Mouse (Mus musculus) forelimb bud, embryonic 11.5 days (tissue): ENCODE measurements around the gene Slc29a3.
"Not testable (repeated sequence)": the region's sequence is repeated elsewhere in the genome, so short reads cannot be mapped to it uniquely, and the experiment has no call there.

Experiments
- DNase-seq: peaks from one replicate; pipeline ENCODE4 v3.0.0-alpha.2; 2012; ENCODE audit warnings: low read depth, low spot score

The Slc29a3 gene

GRCm38 (mm10) chr10:60727301-60727700 is 25.3 kb downstream of the Slc29a3 start:
- DNase-seq, result no peak

DNA sequence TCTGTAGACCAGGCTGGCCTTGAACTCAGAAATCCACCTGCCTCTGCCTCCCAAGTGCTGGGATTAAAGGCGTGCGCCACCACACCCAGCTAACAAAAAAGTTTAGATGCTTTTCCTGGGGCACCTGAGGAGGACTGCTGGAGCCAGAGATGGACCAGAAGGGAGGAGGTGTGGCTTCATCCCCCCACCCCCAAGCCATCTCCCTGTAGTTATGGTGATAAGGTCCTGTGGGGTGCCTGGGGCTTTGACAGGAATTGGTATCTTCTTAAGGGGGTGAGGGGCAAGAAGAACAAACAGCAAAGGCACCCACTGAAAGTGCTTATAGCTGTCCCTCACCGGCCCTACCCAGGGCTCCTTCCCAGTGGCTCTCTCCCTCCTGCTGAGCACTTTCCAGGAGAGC is 25.7 kb downstream of the Slc29a3 start:
- DNase-seq, result no peak

DNA sequence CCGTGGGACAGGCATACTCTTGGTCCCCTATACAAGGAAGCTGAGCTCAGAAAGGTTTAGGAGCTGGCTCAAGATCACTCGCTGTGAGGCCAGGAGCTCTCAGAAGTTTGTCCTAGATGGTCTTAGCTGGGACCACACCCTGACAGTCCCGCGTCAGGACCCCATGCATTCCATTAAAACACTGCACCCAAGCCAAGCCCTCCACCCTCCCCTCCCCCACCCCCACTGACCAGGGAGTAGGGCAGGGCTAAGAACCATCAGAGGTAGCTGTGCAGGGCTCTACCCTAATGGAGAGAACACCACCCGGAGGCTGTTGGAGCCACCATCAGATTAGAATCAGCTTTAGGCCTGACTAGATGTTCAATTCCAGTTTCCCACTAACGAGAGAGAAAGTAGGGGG is 28.1 kb downstream of the Slc29a3 start:
- DNase-seq, result no peak

DNA sequence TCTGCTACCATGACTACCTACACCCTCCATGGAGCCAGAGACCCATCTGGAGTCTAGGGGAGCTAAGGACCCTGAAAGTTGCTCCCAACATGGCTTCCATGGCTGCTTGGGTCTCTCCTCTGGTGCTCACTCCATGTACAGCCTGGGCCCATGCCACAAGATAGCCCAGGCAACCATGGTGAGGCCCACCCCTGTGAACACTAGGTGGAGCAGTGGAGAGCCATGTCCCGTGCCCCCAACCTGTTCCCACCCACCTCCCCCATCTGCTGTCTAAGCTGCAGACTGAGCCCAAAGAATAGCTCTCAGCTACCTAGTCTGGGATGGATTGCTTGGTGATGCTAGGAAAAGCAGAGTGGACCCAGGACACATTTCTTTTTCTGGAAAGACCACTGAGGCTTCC is 29.2 kb downstream of the Slc29a3 start:
- no peak for DNase-seq

DNA sequence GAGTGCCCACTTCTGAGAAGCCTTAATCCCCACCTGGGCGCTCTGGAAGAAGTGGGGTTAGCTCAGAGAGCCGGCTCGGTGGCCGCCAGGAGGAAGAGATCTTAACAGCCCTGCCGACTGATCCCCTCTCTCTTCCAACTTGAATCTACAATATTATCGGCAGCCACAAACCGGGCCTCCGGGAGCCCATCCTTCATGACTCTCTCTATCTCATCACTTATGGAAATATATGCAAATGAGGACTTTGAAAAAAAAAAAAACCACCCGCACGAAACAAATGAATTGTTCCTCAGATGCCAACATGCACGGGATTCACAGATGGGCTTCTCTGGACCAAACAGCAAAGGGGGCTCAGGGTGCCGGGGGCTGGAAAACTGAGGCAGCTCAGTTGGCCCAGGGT is 31.0 kb downstream of the Slc29a3 start:
- no peak for DNase-seq

DNA sequence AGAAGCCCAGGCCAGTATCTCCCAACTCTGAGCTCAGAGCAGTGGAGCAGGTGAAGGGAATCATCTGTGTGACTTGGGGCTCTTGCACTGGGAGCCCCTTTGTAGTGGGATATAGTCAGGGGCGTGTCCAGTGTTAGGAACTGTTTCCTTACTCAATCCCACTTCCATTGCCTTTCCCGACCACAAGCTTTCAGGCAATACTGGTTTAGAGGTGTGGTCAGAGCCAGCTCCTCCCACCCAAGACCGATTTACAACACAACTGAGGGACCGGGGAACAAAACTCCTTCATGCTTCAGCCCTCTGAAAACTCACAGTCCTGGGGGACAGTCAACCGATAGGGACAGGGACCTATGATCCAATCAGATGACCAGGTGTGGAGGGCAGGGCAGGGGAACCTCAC is 32.1 kb downstream of the Slc29a3 start:
- no peak for DNase-seq

- no peak for DNase-seq
Observed at GRCm38 (mm10) chr10:60718491-60718890, 34.1 kb downstream of the Slc29a3 start.

DNA sequence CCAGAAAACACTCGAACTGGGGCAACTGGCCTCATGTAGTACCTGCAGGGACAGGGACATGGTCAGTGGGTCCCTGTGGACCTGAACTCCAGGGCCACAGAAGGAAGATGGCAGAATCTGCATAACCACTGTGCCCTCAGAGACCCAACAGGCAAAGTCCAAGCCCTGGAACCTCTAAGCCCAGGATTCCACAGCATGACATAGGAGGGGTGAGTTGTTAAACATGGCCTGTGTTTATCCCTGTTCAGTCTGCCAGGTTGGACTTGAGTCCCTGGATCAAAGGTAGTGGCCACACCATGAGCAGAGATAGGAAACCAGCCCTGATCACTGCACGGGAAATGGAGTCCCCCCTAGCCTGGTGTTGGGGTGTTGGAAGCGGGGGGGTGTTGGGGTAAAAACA is 36.1 kb downstream of the Slc29a3 start:
- DNase-seq, result no peak

DNA sequence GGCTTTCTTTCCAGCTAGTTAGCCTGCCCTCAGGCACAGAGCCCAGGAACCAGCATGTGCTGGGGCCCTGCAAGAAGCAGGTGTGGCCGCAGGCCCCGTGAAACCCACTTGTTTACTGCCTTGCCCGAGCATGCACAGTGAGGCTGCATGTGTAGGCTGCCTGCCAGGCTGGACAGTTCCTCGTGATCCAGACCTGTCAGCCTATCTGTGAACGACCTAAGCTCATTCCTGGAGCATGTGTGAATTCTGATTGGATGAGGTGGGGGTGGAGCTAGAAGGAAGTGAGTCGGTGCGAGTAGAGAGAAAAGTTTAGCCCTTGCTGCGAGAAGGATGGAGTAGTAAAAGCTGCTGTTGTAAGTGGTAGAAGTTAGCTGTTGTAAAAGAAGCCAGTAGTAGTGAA is 40.3 kb downstream of the Slc29a3 start:
- DNase-seq, result not testable (repeated sequence)

GRCm38 (mm10) chr10:60708837-60709236 is 43.8 kb downstream of the Slc29a3 start:
- DNase-seq, result no peak

- no peak for DNase-seq
Observed at GRCm38 (mm10) chr10:60706268-60706667, 46.3 kb downstream of the Slc29a3 start.

DNA sequence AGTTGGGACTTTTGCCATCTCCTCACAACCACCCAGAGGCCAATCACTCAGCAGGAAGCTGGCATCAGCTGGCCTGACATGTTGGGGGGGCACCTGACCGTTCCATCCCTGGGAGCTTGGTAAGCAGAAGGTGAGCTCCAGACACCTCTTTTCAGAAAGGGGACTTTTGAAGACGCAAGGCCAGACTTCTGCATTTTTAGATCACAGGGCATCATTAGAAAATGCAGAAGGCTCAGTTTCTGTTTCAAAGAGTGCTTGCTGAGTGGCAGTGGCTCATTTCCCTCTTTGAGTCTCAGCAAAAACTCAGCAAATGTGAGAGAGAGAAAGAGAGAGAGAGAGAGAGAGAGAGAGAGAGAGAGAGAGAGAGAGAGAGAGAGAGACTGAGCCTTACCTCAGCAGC is 47.5 kb downstream of the Slc29a3 start:
- no peak for DNase-seq

- DNase-seq, result no peak
Observed at GRCm38 (mm10) chr10:60697775-60698174, 54.8 kb downstream of the Slc29a3 start.

GRCm38 (mm10) chr10:60696975-60697374 is 55.6 kb downstream of the Slc29a3 start:
- peak; percentile 55 for DNase-seq

DNA sequence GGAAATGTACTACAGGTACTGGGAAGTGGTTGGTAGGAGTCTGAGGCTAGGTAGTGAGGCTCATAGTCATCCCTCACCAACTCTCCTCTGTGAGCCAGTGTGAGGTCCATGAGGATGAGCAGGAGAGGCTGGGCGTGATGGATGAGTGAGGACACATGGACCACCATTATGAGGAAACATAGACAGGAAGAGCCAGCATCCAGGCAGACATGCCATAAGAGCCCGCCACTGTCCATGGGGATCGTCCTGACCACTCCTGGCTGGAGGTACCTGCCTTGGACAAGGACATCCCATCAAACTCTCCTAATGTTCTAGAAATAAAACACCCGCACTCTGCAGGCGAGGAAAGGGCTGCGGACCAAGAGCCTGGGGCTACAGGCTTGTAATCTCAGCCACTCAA is 56.2 kb downstream of the Slc29a3 start, which contains the start of gene Cdh23:
Gene Cdh23 (minus strand): TSS at position 101 of the 400 bp plus-strand sequence.
- no peak for DNase-seq

DNA sequence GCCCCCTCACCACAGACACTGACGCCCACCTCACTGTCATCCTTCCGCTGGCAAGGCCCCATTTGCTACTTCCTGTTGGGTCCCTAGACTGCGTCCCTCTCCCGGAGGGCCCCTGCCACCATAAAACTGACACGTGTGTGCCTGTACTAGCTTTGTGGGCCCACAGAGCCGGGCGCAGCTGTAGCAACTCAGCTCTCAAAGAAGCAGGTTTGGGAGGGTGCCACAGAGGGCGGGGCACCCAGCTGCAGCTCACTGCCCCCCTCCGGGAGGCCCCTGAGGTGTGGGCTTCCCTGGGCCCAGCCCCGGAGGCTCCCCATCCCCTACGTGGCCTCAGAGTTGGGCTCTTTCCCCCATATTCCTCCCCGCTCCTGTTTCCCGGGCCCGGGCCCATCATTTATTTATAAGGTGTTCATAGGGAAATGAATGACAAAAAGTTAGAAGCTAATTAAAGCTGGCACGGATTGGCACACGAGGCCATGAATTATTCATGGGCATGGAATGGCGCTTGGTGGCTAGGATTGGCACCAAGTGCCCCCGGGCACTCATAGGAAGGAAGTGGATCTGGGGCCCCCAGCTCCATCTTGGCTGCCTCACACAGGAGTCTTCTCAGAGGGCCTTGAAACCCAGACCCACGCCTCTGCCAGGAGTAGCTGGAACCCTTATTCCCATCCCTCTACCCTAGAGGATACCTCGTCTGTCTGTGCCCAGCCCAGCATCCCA is 60.8 kb downstream of the Slc29a3 start:
- no peak for DNase-seq

- no peak for DNase-seq
Observed at GRCm38 (mm10) chr10:60690960-60691359, 61.6 kb downstream of the Slc29a3 start.

- DNase-seq, result no peak
Observed at GRCm38 (mm10) chr10:60689396-60689795, 63.2 kb downstream of the Slc29a3 start.

- peak; percentile 48 for DNase-seq
Observed at GRCm38 (mm10) chr10:60687011-60687776, 65.4 kb downstream of the Slc29a3 start.

DNA sequence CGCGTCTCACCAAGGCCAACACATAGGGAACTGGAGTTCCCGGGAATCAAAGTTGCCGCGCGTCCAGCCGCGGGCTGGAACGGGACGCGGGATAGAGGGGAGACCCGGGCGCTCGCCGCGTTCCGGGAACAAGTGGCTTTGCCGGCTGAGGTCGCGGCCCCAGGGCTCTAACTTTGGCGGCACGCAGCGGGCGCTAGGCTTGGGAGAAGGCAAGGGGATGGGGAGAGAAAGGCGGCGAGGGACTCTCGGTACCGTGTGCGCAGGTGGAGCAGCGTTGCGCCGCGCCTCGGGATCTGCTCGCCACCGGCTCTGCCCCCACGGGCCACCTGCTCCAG is 66.0 kb downstream of the Slc29a3 start:
- DNase-seq, result no peak

DNA sequence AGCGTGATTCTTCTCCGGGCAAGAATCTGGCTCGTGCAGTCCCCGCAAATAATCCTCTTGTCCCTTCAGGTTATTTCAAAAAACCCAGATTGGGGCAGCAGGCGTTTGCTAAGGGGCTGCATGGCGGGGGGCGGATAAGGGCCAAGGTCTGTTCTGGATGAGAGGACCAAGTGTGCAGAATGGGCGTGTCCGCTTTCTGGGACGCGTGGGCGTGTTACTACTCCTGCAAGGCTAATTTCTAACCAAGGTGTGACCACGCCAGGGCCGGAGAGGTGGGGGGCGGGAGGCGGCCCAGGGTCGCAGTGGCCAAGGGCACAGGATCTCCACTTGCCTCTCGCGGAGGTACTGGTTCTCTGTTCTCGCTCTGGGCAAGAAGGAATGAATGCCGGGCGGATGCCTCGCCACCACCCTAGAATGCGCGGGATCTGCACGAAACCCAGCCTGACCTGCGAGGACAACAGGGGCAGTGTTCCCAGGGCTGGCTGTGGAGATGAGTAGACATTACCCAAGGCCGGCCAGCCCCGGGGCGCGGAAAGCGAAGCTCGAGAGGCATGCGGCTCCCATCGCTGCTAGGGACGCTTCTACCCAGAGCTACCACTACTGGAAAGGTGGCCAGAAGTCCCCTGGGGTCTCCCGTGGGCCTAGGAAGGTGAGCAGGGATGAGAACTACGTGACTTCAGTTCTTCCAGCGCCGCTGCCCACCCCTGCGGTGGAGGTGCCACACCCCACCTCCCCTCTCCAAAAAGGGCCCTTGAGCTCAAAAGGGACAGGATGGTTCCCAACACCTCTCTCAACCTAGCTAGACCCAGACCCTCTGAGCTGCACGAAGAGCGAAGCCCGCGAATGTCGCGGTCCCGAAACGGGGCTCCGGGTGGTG is 66.6 kb downstream of the Slc29a3 start:
- no peak for DNase-seq

- no peak for DNase-seq
Observed at GRCm38 (mm10) chr10:60678926-60679325, 73.7 kb downstream of the Slc29a3 start.
